Mouse (Mus musculus) small intestine, adult 2 months (tissue): ENCODE results near the gene Csrnp3.

Source experiments
- CTCF ChIP-seq: fragments of 200-500 bp; IDR thresholded peaks from 2 replicates; pipeline ENCODE4 v1.5.1; 2012; ENCODE audit warnings: low read depth, mild to moderate bottlenecking, control low read depth, inconsistent platforms, low read length, moderate library complexity, mixed read lengths; ENCODE audit not compliant: insufficient replicate concordance, insufficient read length; ENCODE audit errors: extremely low read depth
- POLR2A ChIP-seq: fragments of 200-500 bp; IDR thresholded peaks from 2 replicates; pipeline ENCODE4 v1.6.1; 2012; ENCODE audit warnings: low read depth, mild to moderate bottlenecking, control low read depth, inconsistent platforms, low read length, moderate library complexity

DNA sequence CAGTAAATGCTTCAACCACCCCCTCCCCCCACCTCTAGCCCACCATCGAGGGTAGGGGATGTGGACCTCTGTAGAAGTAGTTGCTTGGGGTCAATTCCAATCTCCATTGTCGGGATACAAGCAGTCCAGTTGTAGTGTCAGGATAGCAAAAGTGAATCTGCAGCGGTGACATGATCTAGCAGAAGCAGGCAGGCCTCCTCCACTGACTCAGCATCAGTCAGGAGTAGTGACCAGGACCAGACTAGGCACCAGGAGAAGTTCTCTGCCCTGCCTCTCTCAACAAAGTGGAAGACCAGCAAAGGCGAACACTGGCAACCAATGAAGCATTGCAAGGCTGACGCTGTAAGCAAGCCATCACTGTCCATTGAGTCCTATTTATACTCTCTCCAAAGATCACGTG is 39.0 kb upstream of the Csrnp3 start:
- TF ChIP-seq CTCF = no peak
- TF ChIP-seq POLR2A = no peak
